Mouse (Mus musculus) liver, adult 2 months (tissue): ENCODE results near the gene Vav3.

ENCODE experiments used
- CTCF ChIP-seq: fragments of 200-500 bp; IDR thresholded peaks from 2 replicates; pipeline ENCODE4 v1.5.1; 2011; ENCODE audit warnings: low read depth, low read length, control low read depth
- POLR2A ChIP-seq: fragments of 200-500 bp; IDR thresholded peaks from 2 replicates; pipeline ENCODE4 v1.6.1; 2011; ENCODE audit warnings: low read length, control low read depth; ENCODE audit not compliant: insufficient read depth; ENCODE audit errors: extremely low read depth

GRCm38 (mm10) chr3:109361882-109362281, 21.4 kb downstream of the Vav3 start:
- no peak for TF ChIP-seq POLR2A
- TF ChIP-seq CTCF: no peak
